Mouse (Mus musculus): ENCODE measurements around the gene Eef2.

DNA sequence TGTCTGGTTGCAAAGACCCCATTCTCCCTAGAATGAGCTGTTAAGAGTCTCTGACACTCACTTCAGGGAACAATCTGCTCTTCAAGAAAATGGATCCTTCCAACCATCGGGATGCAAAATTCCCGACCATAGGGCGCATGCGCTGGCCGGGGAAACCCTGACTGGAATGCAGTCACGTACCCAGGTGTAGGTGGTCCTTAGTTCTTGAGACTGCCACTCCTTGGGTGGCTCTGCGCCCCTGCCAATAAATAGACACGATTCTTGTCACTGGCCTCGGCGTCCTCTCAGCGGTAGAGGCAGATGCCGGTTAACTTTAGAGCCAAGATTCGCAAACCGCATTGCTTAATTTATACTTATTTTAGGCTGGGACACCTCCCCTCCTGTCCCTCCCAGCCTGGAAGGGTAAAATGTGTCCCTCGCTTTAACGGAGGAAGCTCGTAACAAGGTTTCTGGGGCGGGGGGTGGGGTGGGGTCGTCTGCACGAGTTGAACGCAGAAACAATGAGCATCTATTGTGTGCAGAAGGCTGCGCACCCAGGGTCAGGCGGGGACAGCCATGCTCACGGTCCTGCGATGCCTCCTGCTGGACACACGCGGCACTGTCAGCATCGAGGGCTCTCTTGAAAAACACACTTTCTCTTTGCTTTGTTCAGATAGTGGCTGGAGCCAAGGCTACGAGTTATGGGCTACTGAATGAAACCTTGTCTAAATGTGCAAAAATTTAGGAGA is 1.6 kb upstream of the Eef2 start:
- no peak for TF ChIP-seq POLR2A (IDR thresholded peaks at IDR 0.05; ENCODE audit: control insufficient read depth, extremely low read depth, insufficient read depth, low read length, poor library complexity)
- peak; percentile 92 for TF ChIP-seq CTCF (IDR thresholded peaks at IDR 0.05; ENCODE audit: borderline replicate concordance, control insufficient read depth, extremely low read depth, insufficient read depth, low read length, poor library complexity)

All from thymus, adult 2 months (tissue).